28 mouse cellular contexts compared by ENCODE assay signal in the genomic region with DNA sequence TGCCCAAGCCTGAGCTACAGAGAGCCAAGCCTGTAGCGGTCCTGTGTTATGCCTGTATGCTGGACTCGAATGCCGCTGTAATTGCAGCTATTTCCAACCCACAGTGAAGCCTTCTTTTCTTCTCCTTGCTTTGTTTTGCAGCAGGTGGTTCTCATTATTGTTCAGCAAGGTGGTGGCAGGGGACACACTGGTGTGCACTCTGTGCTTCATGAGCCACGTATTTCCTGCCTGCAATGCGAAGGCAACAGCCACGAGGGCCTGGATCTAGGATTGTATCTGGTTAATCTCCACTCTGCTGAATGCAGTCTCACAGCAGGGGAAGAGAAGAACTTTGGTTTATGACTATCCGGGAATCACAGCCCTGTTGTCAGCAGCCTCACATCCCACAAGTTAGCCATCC.
A peak's percentile ranks its signal among the peaks of the same experiment; 100 is the strongest.
DNase-seq lines count a peak whose midpoint lies in the region; ATAC-seq and TF ChIP-seq lines count a peak whose summit lies in the region.
"Had no signal": no experiment of that assay in that cellular context is flagged by ENCODE, and none has a peak within 500 bp of the region (broad histone marks: within the 10 kb centered on the region; RNA-seq: fewer than 3 reads in every experiment).

No protein-coding gene starts in this region.

- no peak overlapping the region for H3K9ac ChIP-seq in midbrain, embryonic 15.5 days
- no peak overlapping the region for H3K9ac ChIP-seq in midbrain, embryonic 14.5 days (replicated peaks; ENCODE audit: low read length)
- H3K9ac ChIP-seq in limb, embryonic 14.5 days (ENCODE audit: low read depth, low read length, severe bottlenecking): no peak overlapping the region
- H3K9ac ChIP-seq in heart, embryonic 11.5 days (ENCODE audit: low read depth, low read length): no peak overlapping the region
- H3K9ac ChIP-seq: hindbrain, embryonic 15.5 days; lung, embryonic 15.5 days; neural tube, embryonic 13.5 days had no signal

- WGBS in midbrain, embryonic 15.5 days: 39% methylated on average over 7 of the region's 7 CpGs
- WGBS in midbrain, embryonic 14.5 days: 57% methylated on average over 7 of the region's 7 CpGs
- 35% methylated on average over 7 of the region's 7 CpGs for WGBS in embryonic facial prominence, embryonic 10.5 days
- 18% methylated on average over 7 of the region's 7 CpGs for WGBS in limb, embryonic 14.5 days
- WGBS in heart, embryonic 11.5 days (ENCODE audit: insufficient replicate concordance): 62% methylated on average over 7 of the region's 7 CpGs

- H3K4me3 ChIP-seq in midbrain, embryonic 15.5 days: no peak overlapping the region
- no peak overlapping the region for H3K4me3 ChIP-seq in midbrain, embryonic 14.5 days (replicated peaks; ENCODE audit: low read depth, low read length)
- H3K4me3 ChIP-seq in embryonic facial prominence, embryonic 10.5 days: no peak overlapping the region
- H3K4me3 ChIP-seq in limb, embryonic 14.5 days (replicated peaks; ENCODE audit: low read length): no peak overlapping the region
- no peak overlapping the region for H3K4me3 ChIP-seq in heart, embryonic 11.5 days (ENCODE audit: low read depth, low read length)
- H3K4me3 ChIP-seq: heart, embryonic 10.5 days; hindbrain, embryonic 15.5 days; lung, embryonic 15.5 days; midbrain, embryonic 10.5 days; myocyte; neural tube, embryonic 13.5 days had no signal

- H3K4me1 ChIP-seq in midbrain, embryonic 15.5 days: no peaks in the 10 kb centered on the region
- no peaks in the 10 kb centered on the region for H3K4me1 ChIP-seq in midbrain, embryonic 14.5 days (ENCODE audit: control insufficient read depth, insufficient read depth, low read length)
- H3K4me1 ChIP-seq in embryonic facial prominence, embryonic 10.5 days: peaks cover 8% of the 10 kb centered on the region
- peaks cover 10% of the 10 kb centered on the region for H3K4me1 ChIP-seq in limb, embryonic 14.5 days (ENCODE audit: control insufficient read depth, insufficient read depth, low read length)
- peaks cover 9% of the 10 kb centered on the region; the same call in 1 of the 2 replicates for H3K4me1 ChIP-seq in heart, embryonic 11.5 days (ENCODE audit: control insufficient read depth, insufficient read depth, low read length)
- H3K4me1 ChIP-seq: hindbrain, embryonic 15.5 days; lung, embryonic 15.5 days; midbrain, embryonic 10.5 days; neural tube, embryonic 13.5 days had no signal

- no peak overlapping the region for H3K27ac ChIP-seq in midbrain, embryonic 15.5 days
- no peak overlapping the region for H3K27ac ChIP-seq in midbrain, embryonic 14.5 days (replicated peaks; ENCODE audit: low read depth, low read length)
- H3K27ac ChIP-seq in embryonic facial prominence, embryonic 10.5 days (replicated peaks): no peak overlapping the region
- H3K27ac ChIP-seq in limb, embryonic 14.5 days (replicated peaks; ENCODE audit: low read depth, low read length): no peak overlapping the region
- H3K27ac ChIP-seq in heart, embryonic 11.5 days (ENCODE audit: low read depth, low read length): no peak overlapping the region
- H3K27ac ChIP-seq: hindbrain, embryonic 15.5 days; kidney, postnatal 0 days; lung, embryonic 15.5 days; midbrain, embryonic 10.5 days; neural tube, embryonic 13.5 days had no signal

- no peak for DNase-seq in midbrain, embryonic 14.5 days
- peak; percentile 53 for DNase-seq in embryonic facial prominence, embryonic 10.5 days (ENCODE audit: low spot score)
- DNase-seq in hindlimb bud, embryonic 11.5 days (ENCODE audit: extremely low spot score, low read depth, low spot score): peak; percentile 42
- DNase-seq in limb, embryonic 14.5 days (ENCODE audit: low spot score): peak; percentile 27
- no peak for DNase-seq in right cerebral cortex, adult 18-20 months
- DNase-seq: adrenal gland, postnatal 36 days; cerebellum, adult 2 months; cerebellum, postnatal 14 days; gastrocnemius, postnatal 25 days; heart, adult 11 months; heart, postnatal 36 days; kidney, adult 8-10 months; layer of hippocampus, adult 9-11 months; right cerebral cortex, postnatal 25 days; thymus, postnatal 25 days had no signal

- no peak overlapping the region for H3K4me2 ChIP-seq in midbrain, embryonic 15.5 days
- H3K4me2 ChIP-seq in midbrain, embryonic 14.5 days (ENCODE audit: low read length): no peak overlapping the region
- H3K4me2 ChIP-seq in limb, embryonic 14.5 days (replicated peaks; ENCODE audit: low read depth, low read length, severe bottlenecking): no peak overlapping the region
- no peak overlapping the region for H3K4me2 ChIP-seq in heart, embryonic 11.5 days
- H3K4me2 ChIP-seq: hindbrain, embryonic 15.5 days; liver, embryonic 11.5 days; lung, embryonic 15.5 days; neural tube, embryonic 13.5 days had no signal

- no peak for TF ChIP-seq POLR2A in limb, embryonic 14.5 days (IDR thresholded peaks at IDR 0.05; ENCODE audit: borderline replicate concordance, extremely low read depth, insufficient read depth, insufficient read length)

- H3K36me3 ChIP-seq in midbrain, embryonic 15.5 days (replicated peaks): no peaks in the 10 kb centered on the region
- H3K36me3 ChIP-seq in midbrain, embryonic 14.5 days (ENCODE audit: control insufficient read depth, insufficient read depth, low read length): no peaks in the 10 kb centered on the region
- H3K36me3 ChIP-seq in embryonic facial prominence, embryonic 10.5 days (replicated peaks): no peaks in the 10 kb centered on the region
- H3K36me3 ChIP-seq in limb, embryonic 14.5 days (ENCODE audit: control insufficient read depth, insufficient read depth, low read length): no peaks in the 10 kb centered on the region
- H3K36me3 ChIP-seq in heart, embryonic 11.5 days (ENCODE audit: control insufficient read depth, insufficient read depth, low read length): no peaks in the 10 kb centered on the region
- H3K36me3 ChIP-seq: heart, embryonic 10.5 days; hindbrain, embryonic 15.5 days; lung, embryonic 15.5 days; midbrain, embryonic 10.5 days; neural tube, embryonic 13.5 days had no signal

- H3K9me3 ChIP-seq in midbrain, embryonic 15.5 days: no peaks in the 10 kb centered on the region
- no peaks in the 10 kb centered on the region for H3K9me3 ChIP-seq in midbrain, embryonic 14.5 days (ENCODE audit: control insufficient read depth, low read length)
- no peaks in the 10 kb centered on the region for H3K9me3 ChIP-seq in embryonic facial prominence, embryonic 10.5 days
- H3K9me3 ChIP-seq in limb, embryonic 14.5 days (ENCODE audit: control insufficient read depth, low read length): no peaks in the 10 kb centered on the region
- no peaks in the 10 kb centered on the region for H3K9me3 ChIP-seq in heart, embryonic 11.5 days (replicated peaks; ENCODE audit: control insufficient read depth, low read length)
- H3K9me3 ChIP-seq: heart, embryonic 10.5 days; hindbrain, embryonic 15.5 days; lung, embryonic 15.5 days; midbrain, embryonic 10.5 days; neural tube, embryonic 13.5 days had no signal

- ATAC-seq in midbrain, embryonic 15.5 days (replicated peaks): 0 out of 2 replicates have a peak, but pooled peaks have one; percentile 20
- no peak for ATAC-seq in midbrain, embryonic 14.5 days (ENCODE audit: low FRiP score, low TSS enrichment)
- peak; percentile 70; the same call in 1 of the 2 replicates for ATAC-seq in limb, embryonic 14.5 days (ENCODE audit: low FRiP score, low read depth)
- ATAC-seq in heart, embryonic 11.5 days (replicated peaks; ENCODE audit: insufficient number of reproducible peaks, low FRiP score, low TSS enrichment): no peak
- ATAC-seq: CD4-positive, CD25-positive, alpha-beta regulatory T cell, adult 4 months; forebrain, embryonic 14.5 days; intestine, embryonic 16.5 days had no signal

- no peaks in the 10 kb centered on the region for H3K27me3 ChIP-seq in midbrain, embryonic 15.5 days (replicated peaks)
- no peaks in the 10 kb centered on the region for H3K27me3 ChIP-seq in midbrain, embryonic 14.5 days (ENCODE audit: control insufficient read depth, insufficient read depth, low read length)
- no peaks in the 10 kb centered on the region for H3K27me3 ChIP-seq in embryonic facial prominence, embryonic 10.5 days (replicated peaks; ENCODE audit: low read depth, poor library complexity, severe bottlenecking)
- no peaks in the 10 kb centered on the region for H3K27me3 ChIP-seq in limb, embryonic 14.5 days (ENCODE audit: control insufficient read depth, insufficient read depth, low read length)
- H3K27me3 ChIP-seq in heart, embryonic 11.5 days (ENCODE audit: control insufficient read depth, insufficient read depth, low read length): no peaks in the 10 kb centered on the region
- H3K27me3 ChIP-seq: hindbrain, embryonic 15.5 days; lung, embryonic 15.5 days; neural tube, embryonic 13.5 days had no signal

Comparison
In these comparisons a context has a peak if more than half of its experiments do, and no peak if none do; other contexts are left out.
1. ATAC-seq: peak in midbrain, embryonic 15.5 days (single experiment) and limb, embryonic 14.5 days (single experiment); none in midbrain, embryonic 14.5 days (single experiment) and heart, embryonic 11.5 days (single experiment).
2. DNase-seq: peak in embryonic facial prominence, embryonic 10.5 days (single experiment), hindlimb bud, embryonic 11.5 days (single experiment) and limb, embryonic 14.5 days (single experiment); none in midbrain, embryonic 14.5 days (single experiment) and right cerebral cortex, adult 18-20 months (single experiment).